Mouse (Mus musculus): ENCODE results near the gene Kcnq1.
A peak's percentile ranks its signal among the peaks of the same experiment; 100 is the strongest.

DNA sequence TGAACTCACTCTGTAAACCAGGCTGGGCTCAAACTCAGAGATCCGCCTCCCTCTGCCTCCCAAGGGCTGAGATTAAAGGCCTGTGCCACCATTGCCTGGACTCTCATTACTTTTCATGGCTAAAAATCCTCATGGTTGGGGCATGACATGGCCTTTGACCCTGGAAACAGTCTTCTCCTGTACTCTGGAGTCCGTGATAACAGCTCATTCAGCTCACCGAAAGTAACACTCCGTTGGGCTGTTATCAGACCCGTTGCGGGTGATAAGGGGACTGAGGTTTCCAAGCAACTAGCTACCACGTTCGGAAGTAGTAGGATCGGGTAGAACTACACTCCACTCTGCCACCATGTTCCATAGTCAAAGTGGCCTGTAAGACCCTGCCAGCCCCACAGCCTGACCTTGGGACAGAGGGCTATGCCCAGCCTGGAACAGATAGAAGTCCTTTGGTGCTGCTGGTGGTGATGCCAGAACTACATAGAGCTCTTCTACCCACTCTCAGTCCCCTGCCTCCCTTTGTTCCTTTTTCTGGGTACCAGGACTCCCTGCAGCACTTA lies 48.4 kb upstream of the Kcnq1 start:
- TF ChIP-seq GATA1 (IDR thresholded peaks at IDR 0.05; ENCODE audit: borderline replicate concordance, low read length) (0 out of 3 replicates have a peak, but pooled peaks have one; percentile 54), FLI1 (IDR thresholded peaks at IDR 0.05; ENCODE audit: low read length) (no peak)
